Mouse (Mus musculus): ENCODE data around the gene Psmf1.

GRCm38 (mm10) chr2:151758806-151759353 lies 14.9 kb upstream of the Psmf1 start:
- no peak for TF ChIP-seq POLR2A (IDR thresholded peaks at IDR 0.05; ENCODE audit: borderline replicate concordance, extremely low read depth, insufficient read depth, insufficient read length, poor library complexity, severe bottlenecking)
- TF ChIP-seq CTCF (IDR thresholded peaks at IDR 0.05; ENCODE audit: borderline replicate concordance, extremely low read depth, insufficient read depth, insufficient read length): no peak
